Mouse (Mus musculus) ES-E14 (cell line): ENCODE data around the gene Cd300lf.

Source experiments
- CHD2 ChIP-seq: IDR thresholded peaks from 2 replicates; pipeline ENCODE4 v1.6.1; 2014; ENCODE audit warnings: mild to moderate bottlenecking, low read depth, low read length, inconsistent platforms
- HCFC1 ChIP-seq: IDR thresholded peaks from 2 replicates; pipeline ENCODE4 v1.6.1; 2012; ENCODE audit warnings: low read length, inconsistent platforms, borderline replicate concordance; ENCODE audit not compliant: insufficient read depth
- MAFK ChIP-seq: IDR thresholded peaks from 2 replicates; pipeline ENCODE4 v1.6.1; 2014; ENCODE audit warnings: mild to moderate bottlenecking, low read depth, low read length, inconsistent platforms; ENCODE audit not compliant: insufficient read depth
- ZC3H11A ChIP-seq: IDR thresholded peaks from 2 replicates; pipeline ENCODE4 v1.6.1; 2012; ENCODE audit warnings: low read depth, mild to moderate bottlenecking, inconsistent platforms, low read length, borderline replicate concordance
- ZNF384 ChIP-seq: IDR thresholded peaks from 2 replicates; pipeline ENCODE4 v1.6.1; 2012; ENCODE audit warnings: low read depth, low read length, inconsistent platforms

DNA sequence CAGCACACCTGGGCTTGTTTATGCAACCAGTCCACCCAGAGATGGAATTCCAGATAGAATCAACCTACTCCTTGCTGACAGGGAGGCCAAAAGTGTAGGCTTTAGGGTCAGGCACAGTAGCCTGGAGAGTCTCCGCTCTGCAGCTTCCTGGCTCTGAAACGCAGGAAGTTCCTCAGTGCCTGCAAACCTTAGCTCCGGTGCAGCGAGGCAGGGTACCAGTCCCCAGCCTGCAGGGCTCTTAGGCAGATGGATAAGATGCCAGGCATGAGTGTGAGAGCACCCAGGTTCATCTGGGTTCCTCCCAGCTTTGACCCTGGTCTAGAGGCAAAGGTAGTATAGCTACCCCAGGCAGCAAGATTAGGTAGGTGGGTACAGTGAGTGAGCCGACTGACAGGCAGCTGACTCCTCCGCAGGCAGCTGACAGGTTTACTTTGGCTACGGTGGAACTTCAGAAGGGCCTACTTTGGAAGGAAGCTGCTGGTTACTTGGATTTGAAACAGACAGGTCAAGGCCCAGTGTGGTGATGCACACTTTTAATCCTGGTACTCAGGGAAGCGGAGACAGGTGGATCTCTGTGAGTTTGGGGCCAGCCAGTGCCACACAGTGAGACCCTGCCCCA is 33.9 kb upstream of the Cd300lf start:
- TF ChIP-seq ZC3H11A = no peak
- no peak for TF ChIP-seq ZNF384
- no peak for TF ChIP-seq HCFC1
- no peak for TF ChIP-seq CHD2
- TF ChIP-seq MAFK = no peak
